Mouse (Mus musculus) hematopoietic stem cell, adult 5-6 weeks (primary cell): ENCODE measurements around the gene Cebpz. TPM values are rescaled to one million over a fixed set of nuclear protein-coding genes. Genes with fewer than 3 reads are reported as not detected.

Experiments used
- total RNA-seq: library from RNA; stranded (forward); fragments of 172-1452, 232-1000 nt; gene quantifications from 2 replicates; pipeline ENCODE4 v1.2.3, GENCODE M21; 2017

Cebpz gene
- total RNA-seq, 1 experiment from 2014 or later = 297 TPM

Other genes starting within 250 kb of the Cebpz start
- gene Strn, start 199.9 kb downstream of the Cebpz start, total RNA-seq = 24.3 and 37.0 TPM in 2 replicates
- gene Heatr5b, start 101.7 kb downstream of the Cebpz start, total RNA-seq = 22.5 and 28.1 TPM in 2 replicates
- gene Gpatch11, start 101.5 kb downstream of the Cebpz start, total RNA-seq = 16.7 and 34.4 TPM in 2 replicates
- 70.4 and 76.2 TPM in 2 replicates for gene Eif2ak2, start 54.5 kb downstream of the Cebpz start, total RNA-seq
- gene Sult6b1, start 30.1 kb downstream of the Cebpz start, total RNA-seq = 0.13 TPM in 1 of 2 replicates, not detected in the other
- 48.8 and 51.5 TPM in 2 replicates for gene Cebpzos, start 20.6 kb downstream of the Cebpz start, total RNA-seq
- 39.7 and 46.3 TPM in 2 replicates for gene Ndufaf7, start 70 bp upstream of the Cebpz start, total RNA-seq
- 73.9 and 86.4 TPM in 2 replicates for gene Prkd3, start 83.8 kb upstream of the Cebpz start, total RNA-seq
- 0.79 and 3.4 TPM in 2 replicates for gene Qpct, start 114.8 kb upstream of the Cebpz start, total RNA-seq